Mouse (Mus musculus): ENCODE measurements around the gene Mvp. TPM values are rescaled to one million over a fixed set of nuclear protein-coding genes. Genes with fewer than 3 reads are reported as not detected.

Mvp gene
- polyA plus RNA-seq, 1 experiment from 2014 or later = 10.9 TPM

GRCm38 (mm10) chr7:127020491-127020890, 6.1 kb upstream of the Mvp start:
- DNase-seq (no peak), ATAC-seq (no peak)
- 55% methylated on average over 5 of the region's 5 CpGs for WGBS (ENCODE audit: insufficient replicate concordance)
- Histone ChIP-seq H3K9me3 (ENCODE audit: low read length) (no peaks in the 10 kb centered on the region), H3K9ac (replicated peaks) (peak overlapping the region; percentile 28; the same call in 1 of the 2 replicates), H3K4me2 (ENCODE audit: low read depth, low read length) (peak overlapping the region; percentile 68), H3K27me3 (ENCODE audit: insufficient read depth, low read length) (no peaks in the 10 kb centered on the region), H3K27ac (ENCODE audit: low read depth) (no peak overlapping the region), H3K4me1 (ENCODE audit: insufficient read depth) (peaks cover 61% of the 10 kb centered on the region), H3K4me3 (ENCODE audit: low read depth, low read length) (peak overlapping the region; percentile 17), H3K36me3 (replicated peaks; ENCODE audit: insufficient read depth, low read length) (peaks cover 24% of the 10 kb centered on the region)
- no peak for TF ChIP-seq EP300 (IDR thresholded peaks at IDR 0.05; ENCODE audit: low read depth)
- TF ChIP-seq CTCF (IDR thresholded peaks at IDR 0.05; ENCODE audit: low read depth) = no peak

GRCm38 (mm10) chr7:127020031-127020430, 5.6 kb upstream of the Mvp start:
- H3K36me3 ChIP-seq (replicated peaks; ENCODE audit: insufficient read depth, low read length) = peaks cover 27% of the 10 kb centered on the region
- H3K27me3 ChIP-seq (ENCODE audit: insufficient read depth, low read length) = no peaks in the 10 kb centered on the region
- ATAC-seq = no peak
- H3K9ac ChIP-seq (replicated peaks) = no peak overlapping the region
- H3K4me3 ChIP-seq (ENCODE audit: low read depth, low read length) = no peak overlapping the region
- no peak overlapping the region for H3K27ac ChIP-seq (ENCODE audit: low read depth)
- peaks cover 61% of the 10 kb centered on the region for H3K4me1 ChIP-seq (ENCODE audit: insufficient read depth)
- no peaks in the 10 kb centered on the region for H3K9me3 ChIP-seq (ENCODE audit: low read length)
- DNase-seq = no peak
- no peak overlapping the region for H3K4me2 ChIP-seq (ENCODE audit: low read depth, low read length)
- TF ChIP-seq CTCF (IDR thresholded peaks at IDR 0.05; ENCODE audit: low read depth) (no peak), EP300 (IDR thresholded peaks at IDR 0.05; ENCODE audit: low read depth) (no peak)
- 74% methylated on average over 3 of the region's 3 CpGs for WGBS (ENCODE audit: insufficient replicate concordance)

- ATAC-seq = no peak
- WGBS (ENCODE audit: insufficient replicate concordance) = 66% methylated on average over 14 of the region's 14 CpGs
- TF ChIP-seq CTCF (IDR thresholded peaks at IDR 0.05; ENCODE audit: low read depth) (no peak), EP300 (IDR thresholded peaks at IDR 0.05; ENCODE audit: low read depth) (no peak)
- no peaks in the 10 kb centered on the region for H3K9me3 ChIP-seq (ENCODE audit: low read length)
- H3K36me3 ChIP-seq (replicated peaks; ENCODE audit: insufficient read depth, low read length) = peaks cover 27% of the 10 kb centered on the region
- H3K4me2 ChIP-seq (ENCODE audit: low read depth, low read length) = no peak overlapping the region
- no peak overlapping the region; the same call in 1 of the 2 replicates for H3K9ac ChIP-seq (replicated peaks)
- no peak overlapping the region for H3K27ac ChIP-seq (ENCODE audit: low read depth)
- H3K4me1 ChIP-seq (ENCODE audit: insufficient read depth) = peaks cover 61% of the 10 kb centered on the region
- DNase-seq = no peak
- no peak overlapping the region for H3K4me3 ChIP-seq (ENCODE audit: low read depth, low read length)
- no peaks in the 10 kb centered on the region for H3K27me3 ChIP-seq (ENCODE audit: insufficient read depth, low read length)
Measured at GRCm38 (mm10) chr7:127019306-127019960, 5.0 kb upstream of the Mvp start.

- Histone ChIP-seq H3K9ac (replicated peaks) (no peak overlapping the region), H3K9me3 (ENCODE audit: low read length) (no peaks in the 10 kb centered on the region), H3K4me3 (ENCODE audit: low read depth, low read length) (no peak overlapping the region), H3K36me3 (replicated peaks; ENCODE audit: insufficient read depth, low read length) (peaks cover 19% of the 10 kb centered on the region), H3K27ac (ENCODE audit: low read depth) (no peak overlapping the region; the same call in 1 of the 2 replicates), H3K4me1 (ENCODE audit: insufficient read depth) (peaks cover 57% of the 10 kb centered on the region), H3K27me3 (ENCODE audit: insufficient read depth, low read length) (no peaks in the 10 kb centered on the region), H3K4me2 (ENCODE audit: low read depth, low read length) (no peak overlapping the region)
- no peak for ATAC-seq
- DNase-seq = no peak
- TF ChIP-seq CTCF (IDR thresholded peaks at IDR 0.05; ENCODE audit: low read depth) (no peak), EP300 (IDR thresholded peaks at IDR 0.05; ENCODE audit: low read depth) (no peak)
- WGBS (ENCODE audit: insufficient replicate concordance) = 82% methylated on average over 14 of the region's 15 CpGs
Measured at GRCm38 (mm10) chr7:127018416-127019305, 4.2 kb upstream of the Mvp start.

- Histone ChIP-seq H3K4me2 (ENCODE audit: low read depth, low read length) (no peak overlapping the region), H3K9me3 (ENCODE audit: low read length) (no peaks in the 10 kb centered on the region), H3K9ac (replicated peaks) (no peak overlapping the region), H3K4me1 (ENCODE audit: insufficient read depth) (peaks cover 55% of the 10 kb centered on the region), H3K4me3 (ENCODE audit: low read depth, low read length) (no peak overlapping the region), H3K27ac (ENCODE audit: low read depth) (no peak overlapping the region), H3K36me3 (replicated peaks; ENCODE audit: insufficient read depth, low read length) (peaks cover 14% of the 10 kb centered on the region), H3K27me3 (ENCODE audit: insufficient read depth, low read length) (no peaks in the 10 kb centered on the region)
- 48% methylated on average over 6 of the region's 6 CpGs for WGBS (ENCODE audit: insufficient replicate concordance)
- TF ChIP-seq EP300 (IDR thresholded peaks at IDR 0.05; ENCODE audit: low read depth) (no peak), CTCF (IDR thresholded peaks at IDR 0.05; ENCODE audit: low read depth) (no peak)
- DNase-seq (no peak), ATAC-seq (no peak)
Measured at GRCm38 (mm10) chr7:127017950-127018345, 3.5 kb upstream of the Mvp start.
